Mouse (Mus musculus) inflammation-experienced regulatory T-cells, adult 16 weeks (primary cell): ENCODE measurements around the gene Cngb1. TPM values are rescaled to one million over a fixed set of nuclear protein-coding genes. Genes with fewer than 3 reads are reported as not detected.

ENCODE experiments used
- polyA plus RNA-seq: library from polyadenylated mRNA; unstranded; fragments of 100-300 nt; shearing (Covaris generic); gene quantifications from one replicate; pipeline ENCODE4 v1.2.1, GENCODE M21; 2017

Gene Cngb1
- polyA plus RNA-seq: not detected

GRCm38 (mm10) chr8:95306431-95306830 lies at the start of gene Cngb1:
Gene Cngb1 (minus strand): TSS chr8:95306585.

GRCm38 (mm10) chr8:95352151-95352870 lies 45.9 kb upstream of the Cngb1 start, which contains the start of gene Mmp15:
Gene Mmp15 (plus strand): TSS chr8:95352268.

GRCm38 (mm10) chr8:95331720-95332436 lies 25.5 kb upstream of the Cngb1 start, which contains the start of the genes Zfp319 and Usb1:
Gene Zfp319 (minus strand): TSS chr8:95331950.
Gene Usb1 (plus strand): TSS chr8:95332284.

GRCm38 (mm10) chr8:95310342-95310970 lies 4.1 kb upstream of the Cngb1 start, which contains the start of gene Tepp:
Gene Tepp (plus strand): TSS chr8:95310566.

GRCm38 (mm10) chr8:95202649-95203275 lies 103.6 kb downstream of the Cngb1 start, which contains the start of gene Kifc3:
Gene Kifc3 (minus strand): TSS chr8:95202812.

Other genes starting within 250 kb of the Cngb1 start
- 26.7 TPM for gene Katnb1, start 225.4 kb downstream of the Cngb1 start, polyA plus RNA-seq
- gene Kifc3, start 103.8 kb downstream of the Cngb1 start, polyA plus RNA-seq: 0.16 TPM
- gene Tepp, start 4.0 kb upstream of the Cngb1 start, polyA plus RNA-seq: not detected
- gene Zfp319, start 25.4 kb upstream of the Cngb1 start, polyA plus RNA-seq: 10.1 TPM
- 76.9 TPM for gene Usb1, start 25.7 kb upstream of the Cngb1 start, polyA plus RNA-seq
- 0.79 TPM for gene Mmp15, start 45.7 kb upstream of the Cngb1 start, polyA plus RNA-seq
- gene Cfap20, start 128.3 kb upstream of the Cngb1 start, polyA plus RNA-seq: 47.1 TPM
- gene Csnk2a2, start 183.5 kb upstream of the Cngb1 start, polyA plus RNA-seq: 5.6 TPM
- gene Ccdc113, start 227.5 kb upstream of the Cngb1 start, polyA plus RNA-seq: not detected